Mouse (Mus musculus) retina, embryonic 14.5 days (tissue): ENCODE data around the gene Crisp2.

ENCODE experiments used
- DNase-seq: peaks from one replicate; pipeline ENCODE4 v3.0.0-alpha.2; 2015; ENCODE audit warnings: low spot score

Gene Crisp2

DNA sequence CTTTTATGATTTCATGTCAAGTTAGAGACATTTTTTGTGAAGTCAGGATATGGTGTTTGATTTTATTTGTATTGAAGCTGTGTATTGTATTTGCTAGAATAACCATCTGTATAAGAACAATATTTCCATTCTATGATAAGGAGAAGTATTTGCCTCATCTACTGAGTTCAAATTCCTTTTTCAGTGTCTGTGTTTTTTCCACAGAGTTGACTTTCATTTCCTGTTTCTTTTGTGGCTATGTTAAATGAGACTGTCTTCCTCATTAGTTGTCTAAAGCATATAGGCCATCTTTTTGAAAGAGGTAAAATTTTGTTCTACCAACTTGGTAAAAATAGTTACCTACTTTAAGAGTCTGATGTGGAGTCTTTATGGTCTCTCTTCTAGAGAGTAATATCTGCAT is 90.5 kb downstream of the Crisp2 start:
- no peak for DNase-seq
